Mouse (Mus musculus): ENCODE data around the gene Kctd6.

- no peak for TF ChIP-seq CTCF (IDR thresholded peaks at IDR 0.05; ENCODE audit: control insufficient read depth, insufficient read depth, low read length)
- TF ChIP-seq POLR2A (IDR thresholded peaks at IDR 0.05; ENCODE audit: borderline replicate concordance, control insufficient read depth, low read depth, low read length), result no peak
Observed at GRCm38 (mm10) chr14:8241816-8242215, 27.9 kb downstream of the Kctd6 start.

All from bone marrow, adult 2 months (tissue).